Mouse (Mus musculus) olfactory bulb, adult 2 months (tissue): Measurements from ENCODE around the gene Fgfbp1.

Source experiments
- CTCF ChIP-seq: fragments of 200-500 bp; IDR thresholded peaks from 2 replicates; pipeline ENCODE4 v1.5.1; 2012; ENCODE audit warnings: low read depth, mild to moderate bottlenecking, low read length, moderate library complexity; ENCODE audit not compliant: insufficient read depth
- POLR2A ChIP-seq: fragments of 200-500 bp; IDR thresholded peaks from 2 replicates; pipeline ENCODE4 v1.6.1; 2012; ENCODE audit warnings: mild to moderate bottlenecking, low read depth, low read length, moderate library complexity; ENCODE audit not compliant: insufficient read depth

- TF ChIP-seq POLR2A (no peak), CTCF (no peak)
Measured at GRCm38 (mm10) chr5:43974166-43974565, 7.4 kb downstream of the Fgfbp1 start.
